Mouse (Mus musculus): ENCODE data around the gene Lrsam1. TPM values are rescaled to one million over a fixed set of nuclear protein-coding genes. Genes with fewer than 3 reads are reported as not detected.

Lrsam1 gene
- total RNA-seq, 2 experiments from 2014 or later = 9.1 to 9.4 TPM

- no peak for DNase-seq
- intact Hi-C loops (cut with DNase I) = no loop called here
These were observed 54.0 kb downstream of the Lrsam1 start for GRCm38 (mm10) chr2:32907442-32907841.

DNA sequence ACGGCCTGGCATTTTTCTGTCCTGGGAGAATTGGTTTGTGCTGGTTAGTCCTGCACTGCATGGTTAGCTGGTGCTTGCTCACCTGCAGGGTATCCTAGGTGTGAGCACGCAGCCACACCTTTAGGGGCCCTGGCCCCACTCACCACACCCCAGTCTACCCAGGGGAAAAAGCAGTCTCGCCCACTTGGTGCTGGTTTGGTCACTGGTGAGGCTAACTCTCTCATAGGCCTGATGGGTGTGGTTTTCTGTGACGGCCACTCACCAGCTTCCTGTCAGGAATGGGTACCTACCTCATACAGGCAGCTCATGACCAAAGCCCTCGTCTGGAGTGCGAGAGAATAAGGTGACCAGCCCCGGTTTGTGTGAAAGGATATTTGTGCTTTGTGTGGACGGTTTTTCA lies 56.1 kb downstream of the Lrsam1 start:
- DNase-seq = no peak
- intact Hi-C loops (cut with DNase I) = no loop called here

DNA sequence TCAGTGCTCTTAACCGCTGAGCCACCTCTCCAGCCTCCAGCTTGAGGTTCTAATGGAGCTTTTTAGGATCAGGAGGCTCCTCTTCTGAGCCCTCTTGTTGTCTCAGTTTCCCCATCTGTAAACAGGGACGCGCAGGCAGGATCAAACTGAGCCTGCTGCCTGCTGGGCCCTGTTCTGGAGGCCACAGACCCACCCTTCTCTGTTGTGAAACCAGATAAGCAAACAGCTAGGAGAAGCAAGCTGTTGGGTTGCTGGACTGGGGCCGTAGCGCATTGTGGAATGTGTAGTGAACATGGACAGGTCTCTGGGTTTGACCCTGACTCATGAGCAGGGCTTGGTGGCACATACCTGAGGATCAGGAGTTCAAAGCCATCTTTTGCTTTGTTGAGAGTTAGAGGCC lies 56.8 kb downstream of the Lrsam1 start:
- DNase-seq = no peak
- intact Hi-C loops (cut with DNase I) = no loop called here

DNA sequence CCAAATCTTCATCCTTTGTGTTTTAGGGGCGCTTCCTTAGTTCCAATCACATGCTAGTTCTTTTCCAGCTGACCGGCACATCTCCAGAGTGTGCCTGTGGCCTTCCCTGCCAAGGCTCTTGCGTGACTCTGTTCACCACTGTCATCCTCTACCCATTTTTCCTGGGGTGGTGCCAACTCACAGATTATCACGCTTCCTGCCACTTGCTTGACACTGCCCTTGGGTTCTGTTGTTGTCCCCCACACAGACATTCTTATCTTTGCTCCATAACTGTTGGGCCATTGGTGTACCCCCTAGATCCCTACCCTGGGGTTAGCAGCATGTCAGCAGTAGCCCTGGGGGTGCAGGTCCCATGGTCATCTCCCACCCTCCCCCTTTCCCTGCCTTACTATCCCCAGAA lies 57.9 kb downstream of the Lrsam1 start:
- intact Hi-C loops (cut with DNase I) = no loop called here
- DNase-seq = no peak

DNA sequence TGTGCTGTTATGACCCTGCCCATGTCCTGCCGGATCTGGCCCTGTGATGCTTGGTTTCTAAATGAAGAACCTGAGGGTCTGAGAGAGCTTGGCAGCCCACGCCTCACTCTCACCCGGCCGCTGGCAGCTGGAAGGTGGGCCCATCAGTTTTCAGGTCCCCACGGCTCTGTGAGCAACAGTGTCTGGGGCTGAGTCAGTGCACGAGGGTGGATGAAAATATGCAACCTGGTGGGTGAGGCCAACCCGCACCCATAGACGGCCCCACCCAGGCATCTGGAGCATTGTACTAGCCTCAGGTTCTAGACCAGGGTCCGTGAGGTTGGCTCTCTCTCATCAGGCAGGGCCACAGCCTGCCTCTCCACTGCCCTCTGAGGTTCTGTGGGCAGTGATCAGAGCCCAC lies 59.3 kb downstream of the Lrsam1 start:
- DNase-seq = no peak
- intact Hi-C loops (cut with DNase I) = no loop called here

DNA sequence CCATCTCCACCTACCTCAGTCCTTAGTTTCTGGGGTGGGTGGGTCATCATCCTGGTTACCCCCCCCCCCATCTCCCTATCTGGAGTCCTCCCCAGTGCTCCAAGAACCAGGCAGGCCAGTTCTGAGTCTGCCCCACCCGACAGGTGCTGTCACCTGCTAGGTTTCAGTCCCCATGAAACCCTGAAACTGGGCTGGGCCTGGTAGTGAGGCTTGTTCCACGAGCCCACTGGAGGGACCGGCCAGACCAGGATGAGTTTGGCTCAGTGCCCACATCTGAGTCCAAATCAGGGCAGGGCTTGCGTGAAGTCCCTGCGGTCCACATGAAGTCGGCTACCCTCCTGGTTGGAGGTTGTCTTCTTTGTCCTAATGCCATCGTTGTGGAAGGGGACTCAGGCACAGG lies 62.4 kb downstream of the Lrsam1 start:
- intact Hi-C loops (cut with DNase I) = no loop called here

DNA sequence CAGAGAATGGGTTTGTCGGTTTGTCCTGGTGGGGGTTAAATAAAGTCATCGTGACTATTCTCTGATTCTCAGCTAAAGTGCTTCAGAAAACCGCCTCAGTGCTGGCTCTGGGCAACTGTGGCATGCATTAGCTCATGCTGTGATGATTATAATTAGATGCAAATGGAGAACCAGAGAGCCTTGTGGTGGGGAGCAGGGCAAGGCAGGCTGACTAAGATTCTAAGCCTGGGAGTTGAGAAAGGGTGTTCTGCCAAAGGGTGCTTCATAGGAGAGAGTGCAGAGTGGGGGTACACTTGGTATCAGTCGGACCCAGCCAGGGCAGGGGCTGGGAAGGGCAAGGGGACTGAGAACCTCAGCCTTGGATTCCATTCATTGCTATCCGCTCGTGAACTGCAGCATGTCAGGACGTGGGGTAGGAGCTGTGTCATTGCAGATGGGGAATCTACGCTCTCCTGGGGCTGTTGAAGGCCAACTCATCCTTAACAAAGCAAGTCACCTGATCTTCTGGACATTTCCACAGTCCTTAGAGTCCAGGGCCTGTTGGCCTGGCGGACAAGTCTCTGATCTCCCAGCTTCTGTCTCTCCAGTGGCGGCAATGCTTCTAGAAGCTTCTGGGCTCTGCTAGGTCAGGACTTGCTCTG lies 64.8 kb downstream of the Lrsam1 start:
- no peak for DNase-seq
- intact Hi-C loops (cut with DNase I) = no loop called here

More for the DNA sequence above, 62.4 kb downstream of the Lrsam1 start:
- no peak for DNase-seq

GRCm38 (mm10) chr2:32895606-32896106 lies 65.8 kb downstream of the Lrsam1 start:
- no peak for DNase-seq
- intact Hi-C loops (cut with DNase I) = no loop called here

DNA sequence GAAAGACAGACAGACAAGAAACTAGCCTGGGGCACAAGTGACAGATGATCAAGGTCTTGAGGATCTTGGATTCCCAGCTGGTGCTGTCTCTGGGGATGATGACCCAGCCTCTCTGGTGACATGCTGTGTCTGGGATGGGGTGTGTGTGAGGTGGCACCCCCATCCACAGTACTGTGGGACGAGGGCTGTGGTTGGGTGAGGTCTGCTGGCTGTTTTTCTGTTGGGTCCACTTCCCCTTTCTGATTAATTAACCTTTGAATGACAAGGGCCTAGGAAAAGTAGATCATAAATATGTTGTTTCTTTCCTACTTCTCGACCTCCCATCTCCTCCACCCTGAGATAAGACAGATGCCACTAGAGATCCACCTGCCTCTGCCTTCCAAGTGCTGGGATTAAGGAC lies 67.3 kb downstream of the Lrsam1 start:
- intact Hi-C loops (cut with DNase I) = no loop called here

GRCm38 (mm10) chr2:32892490-32892889 lies 68.9 kb downstream of the Lrsam1 start:
- DNase-seq = no peak
- intact Hi-C loops (cut with DNase I) = no loop called here

More for the DNA sequence above, 67.3 kb downstream of the Lrsam1 start:
- no peak for DNase-seq

- intact Hi-C loops (cut with DNase I) = no loop called here
- DNase-seq = no peak
These were observed 70.1 kb downstream of the Lrsam1 start for GRCm38 (mm10) chr2:32891278-32891677.

GRCm38 (mm10) chr2:32890280-32890679 lies 71.1 kb downstream of the Lrsam1 start:
- intact Hi-C loops (cut with DNase I) = no loop called here
- DNase-seq = no peak

DNA sequence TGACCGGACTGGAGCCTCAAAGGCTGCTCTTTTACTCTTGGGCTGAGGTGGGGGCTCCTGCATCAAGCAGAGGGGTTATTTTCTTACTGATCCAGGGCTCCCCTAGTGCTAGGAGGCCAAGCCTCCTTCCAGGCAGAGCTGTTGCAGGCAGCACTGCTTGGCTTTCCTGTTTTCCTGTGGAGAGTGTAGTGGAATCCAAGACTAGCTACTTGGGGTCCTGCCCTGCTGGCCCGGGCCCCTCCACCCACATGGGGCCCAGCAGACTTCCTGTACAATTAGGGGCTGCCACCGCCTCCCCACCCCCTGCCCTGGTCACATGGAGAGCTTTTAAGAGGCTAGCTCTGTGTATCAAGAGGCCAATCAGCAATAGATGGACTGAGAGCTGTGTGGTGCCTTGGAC lies 72.9 kb downstream of the Lrsam1 start:
- DNase-seq = no peak
- intact Hi-C loops (cut with DNase I) = no loop called here

DNA sequence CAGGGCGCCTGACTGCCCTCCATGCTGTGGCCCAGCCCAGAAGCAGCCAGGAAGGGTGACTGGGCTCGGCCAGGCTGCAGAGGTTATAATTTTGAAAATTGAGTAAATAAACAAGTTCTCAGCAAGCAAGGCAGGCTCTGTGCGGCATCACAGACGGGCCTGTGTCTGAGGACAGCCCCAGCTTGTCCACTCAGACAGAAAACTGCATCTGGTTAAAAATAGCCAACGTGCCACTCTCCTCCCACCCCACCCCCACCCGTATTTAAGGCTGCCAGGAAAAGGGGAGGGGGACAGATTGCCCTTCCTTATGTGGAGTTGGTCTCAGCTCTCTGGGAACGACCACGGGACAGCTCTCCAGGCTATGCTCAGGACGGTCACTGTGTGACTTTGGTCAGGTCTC lies 73.4 kb downstream of the Lrsam1 start:
- DNase-seq = no peak
- intact Hi-C loops (cut with DNase I) = no loop called here

DNA sequence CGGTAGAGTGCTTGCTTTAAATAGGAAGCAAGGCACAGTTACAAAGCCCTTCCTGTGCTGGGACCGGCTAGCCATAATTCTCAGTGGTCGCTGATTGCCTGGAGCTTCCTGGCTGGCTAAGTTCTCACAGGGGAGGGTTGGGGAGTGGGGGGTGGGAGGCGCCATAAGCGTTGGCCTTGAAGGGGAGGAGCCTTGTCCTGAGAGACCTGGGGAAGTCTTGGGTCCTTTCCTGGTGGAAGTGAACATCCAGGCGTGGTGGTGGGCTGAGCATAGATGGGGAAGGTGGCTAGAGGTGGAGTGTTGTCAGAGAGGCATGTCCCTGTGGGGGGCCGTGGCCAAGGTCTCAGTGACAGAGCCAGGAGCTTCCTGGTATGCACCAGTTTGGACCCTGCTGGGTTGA lies 76.7 kb downstream of the Lrsam1 start:
- DNase-seq = peak in 1 of 2 experiments; percentile 13
- intact Hi-C loops (cut with DNase I) = no loop called here

DNA sequence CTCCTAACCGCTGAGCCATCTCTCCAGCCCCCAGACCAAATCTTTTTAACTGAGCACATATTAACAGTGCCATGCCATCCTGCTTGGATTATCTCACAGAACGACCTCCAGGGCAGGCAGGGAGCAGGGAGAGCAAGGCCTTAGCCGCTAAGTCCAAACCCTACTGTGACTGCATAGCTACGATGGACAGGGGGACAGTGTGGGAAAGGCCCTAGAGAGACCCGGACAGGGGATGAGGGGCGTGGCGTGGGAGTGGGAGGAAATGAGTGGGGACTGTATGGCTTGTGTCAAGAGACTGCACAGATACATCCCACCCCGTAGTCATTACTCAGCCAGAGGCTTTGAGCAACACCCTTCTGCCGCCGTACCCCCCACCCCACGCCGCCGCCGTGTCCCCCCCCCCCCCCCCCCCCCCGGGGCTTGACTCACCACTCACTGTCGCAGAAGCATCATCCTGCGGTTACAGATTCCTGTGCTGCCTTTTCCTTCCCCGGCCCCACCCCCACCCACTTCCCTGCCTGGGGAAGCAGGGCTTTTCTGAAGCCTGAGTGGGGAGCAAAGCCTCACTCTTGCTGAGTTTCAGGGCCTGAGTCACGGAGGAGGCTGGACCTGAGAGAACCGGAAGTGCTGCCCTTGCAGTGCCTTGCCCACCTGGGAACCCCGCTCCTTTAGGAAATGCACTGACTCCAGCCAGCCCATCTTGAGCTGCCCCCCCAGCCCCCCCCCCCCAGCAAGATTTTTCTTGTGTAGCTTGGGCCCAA lies 79.0 kb downstream of the Lrsam1 start:
- intact Hi-C loops (cut with DNase I) = no loop called here
- DNase-seq = peak in 1 of 2 experiments; percentile 23

DNA sequence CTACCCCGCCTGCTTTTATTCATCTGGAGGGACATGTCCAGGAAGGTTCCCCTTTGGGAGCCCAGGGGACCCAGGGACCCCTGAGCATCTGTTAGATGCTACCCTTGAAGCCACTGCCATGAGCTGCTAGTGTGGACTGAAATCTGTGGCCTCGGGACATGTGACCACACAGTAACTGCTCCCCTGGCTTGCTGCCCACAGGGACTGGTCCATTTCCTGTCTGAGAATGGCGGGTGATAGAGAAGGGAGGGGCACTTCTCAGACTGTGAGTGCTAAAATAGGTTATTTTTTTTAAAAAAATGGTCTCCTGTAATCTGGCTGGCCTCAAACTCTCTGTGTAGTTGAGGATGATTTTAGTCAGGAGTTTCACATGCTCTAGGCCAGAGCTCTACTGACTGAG lies 79.7 kb downstream of the Lrsam1 start:
- intact Hi-C loops (cut with DNase I) = no loop called here
- peak; percentile 65 to 79 for DNase-seq

GRCm38 (mm10) chr2:32881054-32881453 lies 80.4 kb downstream of the Lrsam1 start:
- intact Hi-C loops (cut with DNase I) = no loop called here
- DNase-seq = peak in 1 of 2 experiments; percentile 19

DNA sequence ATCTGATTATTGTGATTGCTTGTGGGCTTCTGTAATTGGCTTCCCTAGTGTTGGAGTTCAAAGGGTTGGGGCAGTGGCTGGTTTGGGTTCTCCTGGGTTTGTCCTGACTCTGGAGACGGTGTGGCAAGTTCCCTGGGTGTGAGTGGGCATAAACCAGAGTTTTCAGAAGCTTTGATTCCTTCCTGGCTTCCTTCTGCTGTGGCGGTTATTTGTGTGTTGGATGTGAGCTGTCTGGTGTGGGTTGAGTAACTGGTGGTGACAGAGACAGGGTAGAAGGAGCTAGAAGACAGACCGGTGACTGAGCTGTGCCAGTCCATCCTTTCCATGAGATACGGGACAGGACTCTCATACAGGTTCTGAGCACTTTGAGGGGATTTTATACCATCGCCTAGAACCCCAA lies 81.8 kb downstream of the Lrsam1 start:
- intact Hi-C loops (cut with DNase I) = no loop called here
- peak in 1 of 2 experiments; percentile 11 for DNase-seq

DNA sequence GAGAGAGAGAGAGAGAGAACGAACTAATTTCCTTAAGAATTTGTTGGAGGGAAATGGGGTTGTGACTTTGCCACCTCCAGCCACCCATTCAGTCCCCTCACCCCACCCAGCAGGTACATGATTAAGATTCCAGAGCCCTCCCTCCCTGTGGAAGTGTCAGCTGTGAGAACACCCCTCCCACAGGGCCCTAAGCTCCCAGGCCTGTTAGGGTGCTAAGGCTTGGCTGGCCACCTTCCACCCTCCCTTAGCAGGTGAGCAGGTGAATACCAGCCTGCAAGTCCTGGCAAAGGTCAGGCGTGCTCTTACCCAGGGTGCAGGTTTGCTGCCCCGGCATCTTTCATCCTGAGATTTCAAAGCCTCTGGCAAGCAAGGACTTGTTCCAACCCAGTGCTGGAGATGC lies 83.0 kb downstream of the Lrsam1 start:
- intact Hi-C loops (cut with DNase I) = no loop called here
- peak in 1 of 2 experiments; percentile 13 for DNase-seq

DNA sequence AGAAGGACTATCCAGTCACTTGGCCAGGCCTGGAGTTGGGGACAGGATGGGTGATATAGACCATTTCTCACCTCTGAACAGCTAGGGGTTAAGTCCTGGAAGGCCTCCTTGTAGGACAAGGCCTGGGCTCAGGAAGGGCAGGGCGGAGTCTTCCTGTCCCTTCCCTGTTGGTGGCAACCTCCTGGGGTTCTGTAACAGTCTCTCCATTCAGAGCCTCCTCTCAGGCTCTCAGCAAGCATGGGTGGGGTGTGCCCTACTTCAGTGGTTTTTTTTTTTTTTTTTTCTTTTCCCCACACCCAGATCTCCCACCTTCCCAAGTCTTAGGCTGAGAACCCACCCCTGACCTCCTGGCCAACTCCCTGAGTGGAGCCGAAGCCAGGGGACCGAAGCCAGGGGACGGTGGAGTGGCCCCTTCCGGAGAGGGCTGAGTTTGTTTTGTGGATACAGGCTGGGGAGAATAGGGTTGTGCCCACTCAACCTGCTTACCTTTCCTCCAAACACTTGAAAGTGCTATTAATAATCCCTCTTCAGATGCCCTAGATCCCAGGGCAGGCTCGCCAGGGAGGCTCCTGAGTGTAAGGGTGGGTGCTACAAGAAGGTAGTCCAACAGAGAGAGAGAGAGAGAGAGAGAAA lies 83.5 kb downstream of the Lrsam1 start:
- intact Hi-C loops (cut with DNase I) = no loop called here
- DNase-seq = no peak

DNA sequence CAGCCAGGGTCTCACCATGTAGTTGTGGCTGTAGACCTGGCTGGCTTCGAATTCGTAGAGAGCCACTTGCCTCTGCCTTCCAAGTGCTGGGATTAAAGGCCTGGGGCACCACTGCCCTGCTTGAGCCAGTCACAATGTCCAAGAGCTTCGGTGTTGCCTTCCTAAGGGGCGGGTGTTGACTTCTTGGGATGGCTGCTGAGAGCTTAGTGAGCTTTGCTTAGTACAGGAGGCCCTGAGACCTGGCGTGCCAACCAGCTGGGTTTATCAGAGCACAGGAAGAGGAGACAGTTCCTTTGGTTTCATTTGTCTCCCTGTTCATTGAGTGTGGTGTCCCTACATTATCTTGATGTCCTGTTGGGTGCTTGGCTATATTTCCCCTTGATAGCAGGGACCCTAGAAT lies 84.1 kb downstream of the Lrsam1 start:
- intact Hi-C loops (cut with DNase I) = no loop called here
- DNase-seq = no peak

Measured in gastrocnemius, postnatal 36 days (tissue).